Mouse (Mus musculus) testis, adult 2 months (tissue): ENCODE results near the gene Adamts7.

ENCODE experiments used
- CTCF ChIP-seq: fragments of 200-500 bp; IDR thresholded peaks from 2 replicates; pipeline ENCODE4 v1.5.1; 2012; ENCODE audit warnings: low read depth, mild to moderate bottlenecking, inconsistent platforms, low read length, moderate library complexity; ENCODE audit not compliant: control insufficient read depth, insufficient read depth, insufficient replicate concordance
- POLR2A ChIP-seq: fragments of 200-500 bp; IDR thresholded peaks from 2 replicates; pipeline ENCODE4 v1.6.1; 2012; ENCODE audit warnings: low read depth, mild to moderate bottlenecking, inconsistent platforms, low read length, moderate library complexity; ENCODE audit not compliant: control insufficient read depth

DNA sequence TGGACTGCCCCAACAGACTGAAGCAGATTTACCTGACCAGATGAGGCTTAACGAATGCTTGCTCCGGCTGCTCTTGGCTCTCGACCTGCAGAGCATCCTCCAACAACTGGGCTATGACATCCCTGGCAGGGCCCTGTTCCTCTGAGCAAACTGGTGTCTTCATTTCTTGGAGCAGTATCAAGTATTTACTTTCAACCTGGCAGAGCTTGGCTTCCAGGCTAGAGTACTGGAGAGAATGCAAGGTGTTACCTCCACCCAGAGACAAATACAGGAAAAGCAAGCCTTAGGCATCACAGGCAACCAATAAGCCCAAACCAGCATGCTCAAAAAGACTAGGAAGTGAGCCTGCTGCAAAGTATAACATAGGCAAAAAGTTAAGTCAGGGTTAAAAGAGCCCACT, 59.4 kb downstream of the Adamts7 start:
- no peak for TF ChIP-seq POLR2A
- TF ChIP-seq CTCF, result no peak
